Mouse (Mus musculus) Patski (cell line): Measurements from ENCODE around the gene Gm28308. TPM values are rescaled to one million over a fixed set of nuclear protein-coding genes. Genes with fewer than 3 reads are reported as not detected.

Experiments
- ATAC-seq: fragments of 100-300 bp; one replicate; pipeline ENCODE4 v1.8.0; 2021
- CTCF ChIA-PET: fragments of 350-600 bp; sonication (Branson Sonifier 250); formaldehyde crosslinking; loops from one replicate; lab custom pipeline; 2022; ENCODE audit warnings: inconsistent platforms; lab: Charles Lee
- POLR2A ChIA-PET: fragments of 350-600 bp; sonication (Branson Sonifier 250); formaldehyde crosslinking; loops from one replicate; lab custom pipeline; 2022; ENCODE audit warnings: antibody characterized with exemption, inconsistent platforms; lab: Charles Lee
- DNase-seq: peaks from one replicate; pipeline ENCODE4 v3.0.0-alpha.2; 2011; ENCODE audit warnings: low read depth, low spot score
- H3K27me3 ChIP-seq: fragments of 371-371 bp; one replicate; pipeline ENCODE4 v1.5.1; 2021
- CTCF ChIP-seq: fragments of 100-300 bp; IDR thresholded peaks from one replicate; pipeline ENCODE4 v1.5.1; 2021
- in situ Hi-C: fragments of 300-500 bp; cut with MboI; formaldehyde crosslinking; loops from 3 replicates; pipeline ENCODE4 v1.11.1; 2018; ENCODE audit warnings: low pct_unique_long_range_greater_than_20kb, mixed read lengths
- polyA plus RNA-seq: library from polyadenylated mRNA; unstranded; gene quantifications from one replicate; pipeline ENCODE4 v1.2.3, GENCODE M21; 2021

The Gm28308 gene
- polyA plus RNA-seq, 1 experiment from 2014 or later: 8.7 TPM

DNA sequence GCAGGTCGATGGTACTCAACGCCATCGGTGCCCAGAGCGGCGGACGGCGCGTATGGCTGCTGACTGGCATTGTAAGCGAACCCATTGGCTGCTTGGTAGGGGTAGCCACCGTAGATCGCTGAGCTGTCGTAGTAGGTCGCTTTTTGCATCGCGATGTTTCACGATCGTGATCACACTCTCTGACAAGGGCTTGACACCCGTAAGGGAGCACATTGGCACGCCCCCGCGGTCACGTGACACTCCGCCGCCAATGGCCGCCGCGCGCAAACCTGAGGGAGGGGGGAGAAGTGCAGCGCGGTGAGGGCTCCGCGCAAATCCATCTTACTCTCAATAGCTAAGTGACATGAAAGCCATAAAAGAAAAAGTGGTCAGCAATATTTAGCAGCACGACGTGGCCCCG lies 40.6 kb downstream of the Gm28308 start:
- ATAC-seq (peak; percentile 49), DNase-seq (no peak)
- ChIA-PET POLR2A (interaction anchor here (0.8 to 16.4 kb wide), 5 partner anchors 11 to 73 kb away, joined by 3 to 378 read pairs (median 8); partner anchors contain the start of genes Gm28308, Hoxa10, Hoxa11 and Hoxa3), CTCF (interaction anchor here (1.1 to 1.8 kb wide), 2 partner anchors 9 to 11 kb away, joined by 4 to 6 read pairs; no protein-coding TSS in a partner anchor)
- in situ Hi-C loops: loop anchor here (10.0 kb wide), 1 partner anchor 52 kb away; the partner anchor contains the start of gene Hoxa7
- no peak for TF ChIP-seq CTCF
- no peaks in the 10 kb centered on the region for H3K27me3 ChIP-seq

DNA sequence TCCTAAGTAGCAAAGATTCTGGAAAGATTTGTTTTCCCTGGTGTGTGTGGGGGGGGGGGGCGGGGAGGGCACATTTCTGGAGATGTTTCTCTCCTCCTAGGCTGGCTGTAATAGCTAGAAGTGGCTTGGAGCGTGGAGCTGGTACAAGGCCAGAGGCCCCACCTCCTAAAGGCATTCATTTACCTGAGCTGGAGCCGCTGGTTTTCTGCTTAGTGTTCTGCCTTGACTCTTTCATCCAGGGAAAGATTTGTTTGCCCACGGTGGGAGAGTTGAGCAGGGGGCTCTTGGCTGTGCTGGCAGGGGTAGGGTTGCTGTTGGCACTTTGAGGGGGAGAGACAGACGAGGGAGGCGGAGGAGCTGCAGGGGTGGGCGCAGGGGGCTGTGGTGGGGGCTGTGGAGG lies 41.2 kb downstream of the Gm28308 start:
- DNase-seq: no peak
- ChIA-PET CTCF (interaction anchor here (1.1 to 1.8 kb wide), 2 partner anchors 9 to 10 kb away, joined by 4 to 6 read pairs; no protein-coding TSS in a partner anchor), POLR2A (interaction anchor here (1.4 to 16.4 kb wide), 4 partner anchors 10 to 73 kb away, joined by 7 to 378 read pairs (median 12); partner anchors contain the start of genes Gm28308, Hoxa10, Hoxa11 and Hoxa3)
- in situ Hi-C loops: loop anchor here (10.0 kb wide), 1 partner anchor 53 kb away; the partner anchor contains the start of gene Hoxa7
- ATAC-seq: no peak
- no peak for TF ChIP-seq CTCF
- no peaks in the 10 kb centered on the region for H3K27me3 ChIP-seq

DNA sequence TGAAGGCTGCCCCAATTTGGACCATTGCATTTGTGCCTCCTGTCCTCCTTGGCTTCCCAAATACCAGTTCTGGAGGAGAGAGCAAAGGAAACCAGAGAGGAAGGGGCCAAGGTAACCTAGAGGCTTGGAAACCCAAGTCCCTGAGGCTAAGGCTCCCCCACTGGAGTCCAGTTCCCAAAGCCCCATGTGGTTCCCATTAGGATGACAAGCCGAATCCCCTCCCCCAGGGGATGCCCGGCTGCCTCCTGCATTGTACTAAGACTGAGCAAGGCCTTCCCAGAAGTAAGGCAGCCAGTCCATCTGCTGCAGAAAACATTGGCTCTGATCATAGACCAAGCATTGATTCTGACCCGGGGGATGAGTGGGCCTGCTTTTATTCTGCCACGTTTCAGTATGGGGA lies 41.8 kb downstream of the Gm28308 start:
- ChIA-PET CTCF (interaction anchor here (0.7 to 1.8 kb wide), 2 partner anchors 9 to 10 kb away, joined by 3 to 6 read pairs; no protein-coding TSS in a partner anchor), POLR2A (interaction anchor here (2.9 to 16.4 kb wide), 2 partner anchors 10 to 53 kb away, joined by 16 to 378 read pairs; partner anchors contain the start of genes Gm28308, Hoxa10, Hoxa3 and Hoxa6)
- no peak for DNase-seq
- ATAC-seq: no peak
- no peaks in the 10 kb centered on the region for H3K27me3 ChIP-seq
- in situ Hi-C loops: loop anchor here (10.0 kb wide), 1 partner anchor 53 kb away; the partner anchor contains the start of gene Hoxa7
- no peak for TF ChIP-seq CTCF

DNA sequence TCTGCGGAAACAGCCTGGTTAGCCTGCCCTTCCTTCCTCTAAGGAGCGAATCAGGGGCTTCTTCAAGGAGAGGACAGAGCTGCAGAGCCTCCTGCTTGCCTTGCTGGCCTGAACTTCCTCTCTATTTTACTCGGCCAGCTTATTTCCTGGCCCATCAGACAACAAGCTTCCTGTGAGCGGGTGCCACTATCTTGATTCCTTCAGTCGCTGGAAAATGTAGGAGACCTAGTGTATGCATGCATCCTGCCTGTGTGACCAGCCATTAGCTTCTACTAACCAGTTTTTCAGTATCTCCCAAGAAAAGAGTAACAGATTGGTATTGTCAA lies 42.3 kb downstream of the Gm28308 start:
- no peak for ATAC-seq
- no peaks in the 10 kb centered on the region for H3K27me3 ChIP-seq
- ChIA-PET POLR2A (interaction anchor here (2.9 to 16.4 kb wide), 2 partner anchors 9 to 54 kb away, joined by 16 to 378 read pairs; partner anchors contain the start of genes Gm28308, Hoxa10, Hoxa3 and Hoxa6), CTCF (interaction anchor here (0.7 kb wide), 1 partner anchor 8 kb away, joined by 3 read pairs; no protein-coding TSS in a partner anchor)
- no peak for TF ChIP-seq CTCF
- no peak for DNase-seq
- in situ Hi-C loops: loop anchor here (10.0 kb wide), 1 partner anchor 54 kb away; the partner anchor contains the start of gene Hoxa7

DNA sequence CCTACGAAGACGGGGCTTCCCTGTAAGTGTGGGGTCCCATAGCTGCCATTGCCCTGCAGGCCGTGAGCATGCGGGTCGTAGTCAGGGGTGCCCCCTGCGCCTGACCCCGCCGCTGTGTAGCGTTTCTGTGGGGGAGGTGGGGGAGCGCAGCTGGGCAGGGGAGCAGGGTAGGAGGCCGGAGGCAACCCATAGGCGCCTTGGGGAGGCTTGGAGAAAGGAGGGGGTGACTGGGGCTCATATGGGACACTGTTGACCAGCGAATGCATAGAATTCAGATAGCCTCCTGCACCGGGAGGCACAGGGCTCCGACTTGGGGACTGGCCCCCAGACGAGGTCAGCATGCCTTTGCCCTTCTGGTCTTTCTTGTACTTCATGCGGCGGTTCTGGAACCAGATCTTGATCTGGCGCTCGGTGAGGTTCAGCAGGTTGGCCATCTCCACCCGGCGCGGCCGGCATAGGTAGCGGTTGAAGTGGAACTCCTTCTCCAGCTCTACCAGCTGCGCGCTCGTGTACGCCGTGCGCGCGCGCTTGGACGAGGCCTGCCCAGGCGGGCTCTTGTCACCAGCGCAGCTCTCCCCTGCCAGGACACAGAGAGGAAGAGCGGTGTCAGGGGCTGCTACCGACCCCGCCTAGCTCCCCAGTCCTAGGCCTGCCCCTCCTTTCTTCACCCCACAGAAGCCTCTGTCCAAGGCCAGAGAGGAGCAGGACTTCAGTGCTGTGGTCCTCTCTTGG lies 42.8 kb downstream of the Gm28308 start:
- CTCF ChIA-PET: interaction anchor here (0.7 kb wide), 1 partner anchor 8 kb away, joined by 3 read pairs; no protein-coding TSS in a partner anchor
- POLR2A ChIA-PET: interaction anchor here (2.9 to 16.4 kb wide), 2 partner anchors 9 to 54 kb away, joined by 16 to 378 read pairs; partner anchors contain the start of genes Gm28308, Hoxa10, Hoxa3 and Hoxa6
- H3K27me3 ChIP-seq: no peaks in the 10 kb centered on the region
- no peak for TF ChIP-seq CTCF
- no peak for ATAC-seq
- no peak for DNase-seq
- in situ Hi-C loops: loop anchor here (10.0 kb wide), 1 partner anchor 54 kb away; the partner anchor contains the start of gene Hoxa7

DNA sequence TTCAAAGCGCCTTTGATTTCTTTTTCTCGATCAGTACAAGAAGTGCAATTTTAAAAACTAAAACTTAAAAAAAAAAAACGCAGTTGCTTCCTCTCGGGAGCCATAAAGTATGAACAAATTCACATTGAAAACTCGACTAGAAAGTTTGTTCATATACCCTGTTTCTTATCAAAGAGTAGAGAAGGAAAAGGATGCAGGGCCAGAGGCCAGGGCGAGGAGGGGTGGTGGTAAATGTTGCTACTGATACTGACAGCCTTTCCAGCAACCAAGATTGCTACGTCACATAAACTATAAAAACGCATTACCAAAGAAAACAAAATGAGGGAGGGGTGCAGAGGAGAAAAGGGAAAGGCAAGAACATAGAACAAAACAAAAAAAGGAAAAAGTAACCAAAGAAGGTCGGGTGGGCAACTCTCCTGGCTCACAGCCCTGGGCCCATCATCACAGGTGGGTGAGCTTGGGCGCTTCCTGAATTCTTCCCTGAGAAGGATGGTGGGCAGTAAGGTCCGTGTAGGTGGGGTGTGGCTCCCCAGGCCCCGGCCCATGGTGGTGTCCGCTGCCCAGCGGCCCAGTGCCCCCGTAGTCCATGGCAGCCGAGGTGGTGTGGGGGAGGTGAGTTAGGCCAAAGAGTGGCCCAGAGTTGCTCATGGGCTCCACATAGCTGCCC lies 43.5 kb downstream of the Gm28308 start:
- no peaks in the 10 kb centered on the region for H3K27me3 ChIP-seq
- in situ Hi-C loops: loop anchor here (10.0 kb wide), 1 partner anchor 55 kb away; the partner anchor contains the start of gene Hoxa7
- ATAC-seq (no peak), DNase-seq (no peak)
- ChIA-PET CTCF (no interaction called here), POLR2A (interaction anchor here (16.4 kb wide), 1 partner anchor 55 kb away, joined by 378 read pairs; the partner anchor contains the start of genes Gm28308, Hoxa10, Hoxa3 and Hoxa6)
- TF ChIP-seq CTCF: no peak

DNA sequence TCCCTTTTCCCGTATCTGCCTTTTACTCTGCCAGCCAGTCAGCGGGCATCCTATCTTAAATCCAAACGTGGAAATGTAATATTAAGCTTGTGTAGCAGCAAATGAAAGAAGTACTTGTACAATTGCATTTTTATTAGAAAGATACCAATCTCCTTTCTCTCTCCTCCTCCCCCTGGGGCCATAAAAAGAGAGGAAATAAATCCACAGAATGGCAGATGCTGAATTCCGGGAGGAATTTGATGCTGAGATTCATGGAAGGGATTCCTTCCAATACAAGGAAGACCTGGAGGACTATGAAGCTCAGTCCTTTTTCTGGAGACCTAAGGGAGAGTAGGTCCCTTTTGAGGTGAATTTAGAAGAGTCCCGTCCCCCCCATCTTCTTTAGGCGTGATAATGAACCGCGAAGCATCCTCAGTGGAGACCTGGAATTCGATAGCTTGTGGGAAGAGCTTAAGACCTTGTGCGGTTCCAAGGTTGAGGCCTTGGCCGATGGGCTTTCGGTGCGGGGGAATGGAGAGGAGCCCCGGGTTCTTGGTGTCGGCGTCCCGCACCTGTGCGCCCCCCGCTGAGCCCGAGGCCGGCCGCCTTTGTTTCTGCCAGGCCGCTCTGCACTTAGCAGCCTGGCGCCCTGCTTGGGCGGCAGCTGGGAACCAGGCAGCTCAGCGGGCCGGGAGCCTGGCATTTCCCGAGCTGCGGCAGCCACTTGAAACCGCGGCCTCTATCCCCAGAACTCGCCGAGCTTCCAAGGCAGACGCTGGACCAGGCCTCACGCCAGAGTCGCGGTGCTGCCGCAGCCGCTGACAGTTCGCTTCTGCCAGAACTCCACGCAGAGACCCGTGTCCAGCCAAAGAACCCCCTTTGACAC lies 44.7 kb downstream of the Gm28308 start:
- ChIA-PET POLR2A (interaction anchor here (0.8 kb wide), 1 partner anchor 10 kb away, joined by 3 read pairs; the partner anchor contains the start of gene Hoxa1), CTCF (interaction anchor here (0.5 kb wide), 1 partner anchor 54 kb away, joined by 3 read pairs; no protein-coding TSS in a partner anchor)
- no peak for TF ChIP-seq CTCF
- in situ Hi-C loops: no loop called here
- no peaks in the 10 kb centered on the region for H3K27me3 ChIP-seq
- DNase-seq: no peak
- no peak for ATAC-seq

DNA sequence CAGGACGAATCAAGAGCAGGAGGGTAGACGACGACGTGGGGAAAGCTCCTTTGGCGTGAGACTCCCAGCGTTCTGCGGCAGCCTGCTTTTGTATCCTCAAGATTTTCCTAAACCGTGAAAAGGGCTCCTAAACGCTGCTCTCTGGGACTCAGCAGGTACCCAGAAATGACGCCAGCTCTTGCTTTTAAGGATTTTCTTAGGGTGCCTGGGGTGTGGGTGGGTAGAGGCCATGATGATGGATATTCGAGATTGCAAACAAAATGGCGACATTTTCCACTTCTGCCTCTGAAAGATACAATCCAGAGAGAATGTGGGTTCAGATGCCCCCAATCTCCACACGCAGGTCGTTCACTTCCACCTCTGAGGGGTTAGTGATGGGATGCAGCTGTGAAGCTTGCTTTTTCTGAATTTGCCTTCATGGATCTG lies 45.4 kb downstream of the Gm28308 start:
- DNase-seq: no peak
- in situ Hi-C loops: no loop called here
- CTCF ChIA-PET: interaction anchor here (0.5 kb wide), 1 partner anchor 55 kb away, joined by 3 read pairs; no protein-coding TSS in a partner anchor
- no peaks in the 10 kb centered on the region for H3K27me3 ChIP-seq
- TF ChIP-seq CTCF: no peak
- ATAC-seq: no peak
- POLR2A ChIA-PET: interaction anchor here (0.8 kb wide), 1 partner anchor 10 kb away, joined by 3 read pairs; the partner anchor contains the start of gene Hoxa1

DNA sequence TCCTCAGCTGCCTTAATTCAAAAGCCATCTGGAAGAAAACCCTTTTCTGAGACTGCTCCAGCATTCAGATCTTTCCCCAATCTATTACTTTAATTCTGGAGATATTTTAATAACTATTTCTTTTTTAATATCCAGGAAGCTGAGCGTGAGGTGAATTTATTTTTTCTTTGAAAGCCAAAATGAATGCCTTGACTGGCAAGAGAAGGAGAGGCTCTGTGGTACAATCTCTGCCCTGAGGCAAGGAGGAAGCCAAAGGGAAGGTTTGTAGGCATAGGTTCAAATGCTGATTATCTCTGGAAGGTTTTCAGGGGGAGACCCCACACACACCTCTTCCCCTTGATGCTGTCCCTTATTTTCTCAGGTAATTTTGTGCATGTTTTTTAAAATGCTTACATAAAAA lies 46.0 kb downstream of the Gm28308 start:
- H3K27me3 ChIP-seq: no peaks in the 10 kb centered on the region
- DNase-seq: no peak
- in situ Hi-C loops: no loop called here
- ChIA-PET POLR2A (no interaction called here), CTCF (no interaction called here)
- no peak for ATAC-seq
- TF ChIP-seq CTCF: no peak
